Mouse (Mus musculus): Measurements from ENCODE around the gene Tlr11. TPM values are rescaled to one million over a fixed set of nuclear protein-coding genes. Genes with fewer than 3 reads are reported as not detected.

Tlr11 gene
- polyA plus RNA-seq (2015; fragmentation: Nextera tagmentation; extraction: Ambion mirVana), result 0.07 and 0.15 TPM in 2 replicates

DNA sequence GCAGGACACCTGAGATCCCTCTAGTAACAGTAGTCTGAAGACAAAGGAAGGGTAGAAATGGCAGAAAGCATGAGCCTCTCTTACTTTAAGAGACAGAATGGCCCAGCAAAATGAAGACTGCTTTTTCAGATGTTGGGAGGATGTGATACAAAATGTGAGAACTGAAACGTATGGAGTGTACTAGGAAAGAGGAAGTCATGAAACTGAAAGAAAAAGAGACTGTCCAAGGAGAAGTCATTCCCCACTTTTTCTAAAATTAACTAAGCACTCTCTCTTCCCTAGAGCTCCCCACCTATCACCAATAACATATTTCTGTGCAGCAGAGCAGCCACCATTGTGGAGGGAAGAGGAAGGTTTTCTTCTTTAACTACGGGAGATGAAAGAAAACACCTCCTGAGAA is at the start of gene Tlr11:
TSS of gene Tlr11 (plus strand) at position 322 of the 400 bp plus-strand sequence.
- Histone ChIP-seq H3K9me3 (replicated peaks; ENCODE audit: control insufficient read depth, low read length) (no peaks in the 10 kb centered on the region), H3K4me2 (ENCODE audit: low read depth, low read length) (no peak within 1 kb of the TSS), H3K9ac (ENCODE audit: low read depth, low read length) (no peak within 1 kb of the TSS), H3K27me3 (ENCODE audit: control insufficient read depth, insufficient read depth, low read depth, low read length) (no peaks in the 10 kb centered on the region), H3K4me1 (ENCODE audit: control insufficient read depth, low read depth, low read length) (no peaks in the 10 kb centered on the region), H3K27ac (ENCODE audit: low read length) (no peak within 1 kb of the TSS), H3K4me3 (ENCODE audit: low read depth, low read length) (no peak within 1 kb of the TSS), H3K36me3 (ENCODE audit: control insufficient read depth, insufficient read depth) (no peaks in the 10 kb centered on the region)
- 39% methylated on average over 2 of the region's 2 CpGs for WGBS (ENCODE audit: insufficient replicate concordance)
- ATAC-seq (ENCODE audit: low read depth), result no peak

DNA sequence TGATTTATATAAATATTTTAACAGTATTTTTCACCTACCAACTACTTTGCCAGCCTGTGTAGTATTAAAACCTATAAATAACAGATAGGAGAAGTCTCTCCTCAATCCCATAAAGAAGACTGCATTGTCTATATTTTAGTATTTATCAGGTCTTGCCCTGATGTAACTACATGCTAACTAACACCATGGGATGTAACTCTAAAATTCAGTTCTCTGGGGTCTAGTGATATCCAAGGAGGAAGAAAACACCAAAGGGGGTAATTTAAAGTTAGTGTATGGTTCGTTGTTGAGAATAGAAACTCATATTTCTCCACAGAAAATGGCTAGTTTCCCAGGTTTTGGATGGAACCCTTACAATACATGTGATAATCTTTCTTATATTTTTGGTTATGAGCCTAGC is 31.1 kb upstream of the Tlr11 start, which contains the start of gene Olfr734:
TSS of gene Olfr734 (minus strand) at position 101 of the 400 bp plus-strand sequence.
- 28% methylated on average over 1 of the region's 1 CpGs for WGBS (ENCODE audit: insufficient replicate concordance)
- Histone ChIP-seq H3K4me2 (ENCODE audit: low read depth, low read length) (no peak within 1 kb of the TSS), H3K4me3 (ENCODE audit: low read depth, low read length) (no peak within 1 kb of the TSS), H3K27ac (ENCODE audit: low read length) (no peak within 1 kb of the TSS), H3K9ac (ENCODE audit: low read depth, low read length) (no peak within 1 kb of the TSS), H3K27me3 (ENCODE audit: control insufficient read depth, insufficient read depth, low read depth, low read length) (no peaks in the 10 kb centered on the region), H3K9me3 (replicated peaks; ENCODE audit: control insufficient read depth, low read length) (no peaks in the 10 kb centered on the region), H3K36me3 (ENCODE audit: control insufficient read depth, insufficient read depth) (no peaks in the 10 kb centered on the region), H3K4me1 (ENCODE audit: control insufficient read depth, low read depth, low read length) (no peaks in the 10 kb centered on the region)
- ATAC-seq (ENCODE audit: low read depth), result no peak

DNA sequence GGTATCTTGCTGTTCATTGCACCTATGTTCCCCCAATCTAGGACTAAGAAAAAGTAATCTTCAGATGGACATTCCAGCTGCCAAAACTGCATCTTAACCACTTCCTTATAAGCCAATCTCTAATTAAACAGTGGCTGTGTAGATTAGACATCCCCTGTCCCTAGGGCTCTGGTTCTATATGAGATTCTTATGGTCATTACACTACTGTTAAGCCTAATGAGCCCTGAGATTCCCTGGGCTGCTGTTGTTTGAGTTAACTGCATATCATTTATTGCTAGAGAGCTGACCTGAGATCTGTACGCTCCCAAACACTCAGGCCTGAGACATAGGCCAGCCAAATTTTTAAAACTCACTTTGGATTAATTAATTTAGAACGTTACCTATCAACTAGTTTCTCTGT is 8.9 kb upstream of the Tlr11 start, which contains the start of gene Olfr735:
TSS of gene Olfr735 (minus strand) at position 77 of the 400 bp plus-strand sequence.
- no peak within 1 kb of the TSS for H3K4me3 ChIP-seq (ENCODE audit: low read depth, low read length)
- 61% methylated on average over 2 of the region's 2 CpGs for WGBS (ENCODE audit: insufficient replicate concordance)
- no peak within 1 kb of the TSS for H3K9ac ChIP-seq (ENCODE audit: low read depth, low read length)
- no peak within 1 kb of the TSS for H3K4me2 ChIP-seq (ENCODE audit: low read depth, low read length)
- H3K36me3 ChIP-seq (ENCODE audit: control insufficient read depth, insufficient read depth), result no peaks in the 10 kb centered on the region
- H3K27me3 ChIP-seq (ENCODE audit: control insufficient read depth, insufficient read depth, low read depth, low read length), result no peaks in the 10 kb centered on the region
- H3K9me3 ChIP-seq (replicated peaks; ENCODE audit: control insufficient read depth, low read length), result no peaks in the 10 kb centered on the region
- no peak within 1 kb of the TSS for H3K27ac ChIP-seq (ENCODE audit: low read length)
- no peak for ATAC-seq (ENCODE audit: low read depth)
- no peaks in the 10 kb centered on the region for H3K4me1 ChIP-seq (ENCODE audit: control insufficient read depth, low read depth, low read length)

DNA sequence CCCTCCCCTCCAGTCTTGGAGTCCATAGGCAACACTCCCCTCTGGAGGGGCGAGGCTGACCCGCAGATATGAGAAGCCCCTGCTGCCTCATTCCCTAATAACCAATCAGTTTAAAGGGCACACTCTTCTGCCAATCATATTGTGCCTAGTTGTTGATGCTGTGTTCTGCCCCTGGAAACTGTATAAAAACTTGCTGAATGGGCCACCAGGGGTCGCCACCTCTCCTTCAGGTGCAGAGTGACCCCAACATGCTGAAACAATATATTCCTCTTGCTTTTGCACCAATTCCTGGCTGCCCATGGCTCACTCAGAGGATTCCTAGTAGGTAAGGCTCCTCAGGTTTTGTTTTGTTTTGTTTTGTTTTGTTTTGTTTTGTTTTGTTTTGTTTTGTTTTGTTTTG is 5.3 kb upstream of the Tlr11 start:
- H3K4me2 ChIP-seq (ENCODE audit: low read depth, low read length), result no peak overlapping the region
- H3K9ac ChIP-seq (ENCODE audit: low read depth, low read length), result no peak overlapping the region
- H3K4me3 ChIP-seq (ENCODE audit: low read depth, low read length), result no peak overlapping the region
- H3K27me3 ChIP-seq (ENCODE audit: control insufficient read depth, insufficient read depth, low read depth, low read length), result no peaks in the 10 kb centered on the region
- no peak overlapping the region for H3K27ac ChIP-seq (ENCODE audit: low read length)
- H3K9me3 ChIP-seq (replicated peaks; ENCODE audit: control insufficient read depth, low read length), result no peaks in the 10 kb centered on the region
- no peaks in the 10 kb centered on the region for H3K36me3 ChIP-seq (ENCODE audit: control insufficient read depth, insufficient read depth)
- H3K4me1 ChIP-seq (ENCODE audit: control insufficient read depth, low read depth, low read length), result no peaks in the 10 kb centered on the region
- 37% methylated on average over 3 of the region's 3 CpGs for WGBS (ENCODE audit: insufficient replicate concordance)
- ATAC-seq (ENCODE audit: low read depth), result no peak

DNA sequence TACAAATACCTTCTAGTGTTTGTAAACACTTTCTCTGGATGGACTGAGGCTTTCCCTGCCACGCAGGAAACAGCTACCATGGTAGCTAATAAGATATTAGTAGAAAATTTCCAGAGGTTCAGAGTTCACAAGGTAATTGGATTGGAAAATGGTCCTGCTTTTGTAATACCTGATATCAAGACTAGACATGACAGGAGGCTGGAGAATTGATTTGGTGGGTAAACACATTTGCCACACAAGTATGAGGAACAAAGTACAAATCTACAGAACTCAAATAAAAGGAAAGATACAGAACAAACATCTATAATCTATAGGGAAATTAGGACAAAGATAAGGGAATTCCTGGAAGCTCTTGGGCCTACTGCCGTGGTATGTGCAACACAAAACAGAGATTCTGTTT is 989 bp upstream of the Tlr11 start:
- no peak overlapping the region for H3K4me2 ChIP-seq (ENCODE audit: low read depth, low read length)
- 41% methylated on average over 2 of the region's 2 CpGs for WGBS (ENCODE audit: insufficient replicate concordance)
- H3K27ac ChIP-seq (ENCODE audit: low read length), result no peak overlapping the region
- H3K27me3 ChIP-seq (ENCODE audit: control insufficient read depth, insufficient read depth, low read depth, low read length), result no peaks in the 10 kb centered on the region
- H3K9ac ChIP-seq (ENCODE audit: low read depth, low read length), result no peak overlapping the region
- no peaks in the 10 kb centered on the region for H3K4me1 ChIP-seq (ENCODE audit: control insufficient read depth, low read depth, low read length)
- H3K4me3 ChIP-seq (ENCODE audit: low read depth, low read length), result no peak overlapping the region
- no peaks in the 10 kb centered on the region for H3K9me3 ChIP-seq (replicated peaks; ENCODE audit: control insufficient read depth, low read length)
- no peak; the same call in 1 of the 2 replicates for ATAC-seq (ENCODE audit: low read depth)
- H3K36me3 ChIP-seq (ENCODE audit: control insufficient read depth, insufficient read depth), result no peaks in the 10 kb centered on the region

DNA sequence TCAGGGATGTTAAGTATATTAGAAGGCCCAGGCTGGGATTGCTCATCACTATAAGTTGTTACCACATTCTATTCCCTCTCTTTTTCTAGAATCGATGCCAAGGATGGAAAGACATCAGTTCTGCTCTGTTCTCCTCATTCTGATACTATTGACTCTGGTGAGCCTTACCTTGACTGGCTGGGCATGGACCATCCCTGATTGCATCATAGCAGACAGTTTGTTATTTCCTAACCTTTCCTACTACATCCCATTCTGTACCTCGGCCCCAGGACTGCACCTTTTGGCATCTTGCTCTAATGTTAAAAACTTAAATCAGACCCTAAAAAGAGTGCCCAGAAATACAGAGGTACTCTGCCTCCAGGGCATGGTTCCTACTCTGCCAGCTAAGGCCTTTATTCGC is 2.8 kb downstream of the Tlr11 start:
- WGBS (ENCODE audit: insufficient replicate concordance), result 54% methylated on average over 3 of the region's 3 CpGs
- Histone ChIP-seq H3K27ac (ENCODE audit: low read length) (no peak overlapping the region), H3K4me3 (ENCODE audit: low read depth, low read length) (no peak overlapping the region), H3K36me3 (ENCODE audit: control insufficient read depth, insufficient read depth) (no peaks in the 10 kb centered on the region), H3K4me2 (ENCODE audit: low read depth, low read length) (no peak overlapping the region), H3K27me3 (ENCODE audit: control insufficient read depth, insufficient read depth, low read depth, low read length) (no peaks in the 10 kb centered on the region), H3K9me3 (replicated peaks; ENCODE audit: control insufficient read depth, low read length) (no peaks in the 10 kb centered on the region), H3K4me1 (ENCODE audit: control insufficient read depth, low read depth, low read length) (no peaks in the 10 kb centered on the region), H3K9ac (ENCODE audit: low read depth, low read length) (no peak overlapping the region)
- ATAC-seq (ENCODE audit: low read depth), result no peak

DNA sequence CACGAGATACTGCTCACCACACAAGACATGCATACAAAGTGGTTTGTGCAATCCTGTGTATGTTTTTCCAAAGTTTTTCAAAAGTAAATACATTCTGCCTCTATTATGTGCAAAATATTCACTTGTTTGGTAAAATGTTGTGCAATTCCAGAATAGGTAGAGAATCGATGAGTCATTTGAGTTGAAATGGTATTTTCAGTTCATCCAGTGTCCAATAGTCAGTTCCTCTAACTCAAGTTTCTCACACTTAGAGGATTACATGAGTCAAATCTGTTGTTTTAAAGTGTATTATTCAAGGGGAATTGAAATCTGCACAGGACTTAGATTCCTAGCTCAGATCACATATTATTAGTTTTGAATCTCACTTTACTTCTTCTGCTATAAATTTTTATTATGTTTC is 5.8 kb downstream of the Tlr11 start:
- H3K27ac ChIP-seq (ENCODE audit: low read length), result no peak overlapping the region
- no peak overlapping the region for H3K4me3 ChIP-seq (ENCODE audit: low read depth, low read length)
- WGBS (ENCODE audit: insufficient replicate concordance), result 63% methylated on average over 2 of the region's 2 CpGs
- no peaks in the 10 kb centered on the region for H3K4me1 ChIP-seq (ENCODE audit: control insufficient read depth, low read depth, low read length)
- no peaks in the 10 kb centered on the region for H3K36me3 ChIP-seq (ENCODE audit: control insufficient read depth, insufficient read depth)
- H3K9me3 ChIP-seq (replicated peaks; ENCODE audit: control insufficient read depth, low read length), result no peaks in the 10 kb centered on the region; the same call in 1 of the 2 replicates
- H3K9ac ChIP-seq (ENCODE audit: low read depth, low read length), result no peak overlapping the region
- no peaks in the 10 kb centered on the region for H3K27me3 ChIP-seq (ENCODE audit: control insufficient read depth, insufficient read depth, low read depth, low read length)
- ATAC-seq (ENCODE audit: low read depth), result no peak
- H3K4me2 ChIP-seq (ENCODE audit: low read depth, low read length), result no peak overlapping the region

DNA sequence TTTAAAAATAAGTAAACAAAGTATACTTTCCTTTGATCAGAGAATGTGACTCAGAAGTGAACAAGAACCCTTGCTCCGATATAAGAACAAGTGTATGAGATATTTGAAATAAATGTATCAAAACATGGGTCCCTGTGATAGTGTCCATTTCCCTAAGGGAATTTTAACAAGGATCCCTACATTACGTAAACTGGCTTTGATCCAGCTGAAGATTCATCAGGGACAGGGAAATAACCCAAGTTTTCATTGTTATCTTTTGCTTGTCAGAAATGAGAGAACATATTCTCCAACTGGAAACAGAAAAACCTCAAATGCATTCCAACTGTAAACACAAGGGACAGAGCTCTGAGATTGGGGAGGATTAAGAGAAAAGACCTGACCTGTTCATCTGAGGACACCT is 23.1 kb downstream of the Tlr11 start, which contains the start of gene Olfr736:
TSS of gene Olfr736 (plus strand) at position 301 of the 400 bp plus-strand sequence.
- H3K9me3 ChIP-seq (replicated peaks; ENCODE audit: control insufficient read depth, low read length), result no peaks in the 10 kb centered on the region
- no peaks in the 10 kb centered on the region for H3K4me1 ChIP-seq (ENCODE audit: control insufficient read depth, low read depth, low read length)
- ATAC-seq (ENCODE audit: low read depth), result no peak
- no peak within 1 kb of the TSS for H3K9ac ChIP-seq (ENCODE audit: low read depth, low read length)
- no peak within 1 kb of the TSS for H3K4me3 ChIP-seq (ENCODE audit: low read depth, low read length)
- WGBS (ENCODE audit: insufficient replicate concordance), result 66% methylated on average over 2 of the region's 2 CpGs
- no peak within 1 kb of the TSS for H3K27ac ChIP-seq (ENCODE audit: low read length)
- no peak within 1 kb of the TSS for H3K4me2 ChIP-seq (ENCODE audit: low read depth, low read length)
- H3K27me3 ChIP-seq (ENCODE audit: control insufficient read depth, insufficient read depth, low read depth, low read length), result no peaks in the 10 kb centered on the region
- H3K36me3 ChIP-seq (ENCODE audit: control insufficient read depth, insufficient read depth), result no peaks in the 10 kb centered on the region

DNA sequence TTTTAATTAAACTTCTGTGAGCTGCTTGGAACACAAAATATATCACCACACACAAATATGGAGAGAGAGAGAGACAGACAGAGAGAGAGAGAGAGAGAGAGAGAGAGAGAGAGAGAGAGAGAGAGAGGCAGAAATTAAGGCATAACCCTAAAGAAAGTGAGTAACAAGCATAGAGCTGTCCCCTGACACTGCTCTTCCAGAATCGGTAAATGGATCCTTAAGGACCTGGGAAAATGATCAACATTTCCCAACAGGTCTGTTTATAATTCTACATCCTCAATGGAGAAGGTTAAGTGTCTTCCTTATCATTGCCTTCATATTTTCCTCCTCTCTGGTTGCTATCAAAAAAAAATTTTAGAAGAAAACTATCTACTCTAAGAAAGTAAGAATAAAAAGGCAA is 49.6 kb downstream of the Tlr11 start, which contains the start of gene Olfr738:
TSS of gene Olfr738 (plus strand) at position 301 of the 400 bp plus-strand sequence.
- no peaks in the 10 kb centered on the region for H3K4me1 ChIP-seq (ENCODE audit: control insufficient read depth, low read depth, low read length)
- H3K36me3 ChIP-seq (ENCODE audit: control insufficient read depth, insufficient read depth), result no peaks in the 10 kb centered on the region
- WGBS (ENCODE audit: insufficient replicate concordance), result 63% methylated on average over 1 of the region's 1 CpGs
- no peak within 1 kb of the TSS for H3K9ac ChIP-seq (ENCODE audit: low read depth, low read length)
- H3K27ac ChIP-seq (ENCODE audit: low read length), result no peak within 1 kb of the TSS
- H3K4me2 ChIP-seq (ENCODE audit: low read depth, low read length), result no peak within 1 kb of the TSS
- no peaks in the 10 kb centered on the region for H3K9me3 ChIP-seq (replicated peaks; ENCODE audit: control insufficient read depth, low read length)
- no peaks in the 10 kb centered on the region for H3K27me3 ChIP-seq (ENCODE audit: control insufficient read depth, insufficient read depth, low read depth, low read length)
- no peak for ATAC-seq (ENCODE audit: low read depth)
- H3K4me3 ChIP-seq (ENCODE audit: low read depth, low read length), result no peak within 1 kb of the TSS

Data from liver, embryonic 16.5 days (tissue).